Mouse (Mus musculus) regulatory T cell (primary cell): ENCODE measurements at regions not wholly inside any gene's neighbourhood (a gene's known extent, or its start where the extent isn't known, plus 50 kb on each side); places are given as distances from the start of the nearest gene placed in this dataset.

ENCODE experiments used
- in situ Hi-C: fragments of 300-600 bp; cut with MboI, MseI; formaldehyde crosslinking; loops from one replicate; pipeline ENCODE4 v1.15.1; 2025; ENCODE audit warnings: high pct_unique_total_duplicates

DNA sequence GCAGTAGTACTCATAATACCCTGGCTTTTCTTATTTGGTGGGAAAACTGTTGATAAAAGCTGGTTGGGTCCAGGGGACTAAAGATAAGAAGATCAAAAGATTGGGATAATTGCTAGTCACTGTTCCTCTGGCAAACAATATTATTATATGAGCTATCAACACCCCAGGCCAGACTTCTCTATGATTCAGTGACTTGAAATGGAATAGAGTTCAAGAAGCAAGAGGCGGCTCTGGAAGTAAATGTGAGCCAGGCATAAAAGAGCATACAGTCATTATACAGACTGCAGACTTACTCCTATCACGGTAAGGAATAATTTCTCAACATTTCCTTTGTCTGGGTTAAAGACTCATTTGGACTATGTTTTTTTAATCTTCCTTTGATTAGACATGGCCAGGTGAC is 278.5 kb upstream of the Acvr2a start:
- in situ Hi-C loops: no loop called here

DNA sequence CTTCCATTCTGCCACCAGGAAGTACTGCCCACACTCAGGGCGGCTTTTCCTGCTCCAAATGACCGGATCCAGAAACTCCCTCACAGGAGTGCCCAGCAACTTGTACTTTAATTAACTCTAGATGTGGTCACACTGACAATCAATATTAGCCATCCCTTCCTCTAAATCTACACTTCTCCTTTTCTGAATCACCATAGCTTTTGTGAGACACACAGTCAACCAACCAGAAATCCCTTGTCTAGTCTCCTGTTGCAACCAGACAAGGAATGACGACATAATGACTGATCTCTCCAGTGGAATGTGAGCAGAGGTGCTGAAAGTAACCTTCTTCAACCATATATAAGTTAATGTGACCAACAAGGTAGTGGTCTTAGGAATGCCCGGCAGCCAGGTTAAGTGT is 277.0 kb upstream of the Acvr2a start:
- in situ Hi-C loops: no loop called here

DNA sequence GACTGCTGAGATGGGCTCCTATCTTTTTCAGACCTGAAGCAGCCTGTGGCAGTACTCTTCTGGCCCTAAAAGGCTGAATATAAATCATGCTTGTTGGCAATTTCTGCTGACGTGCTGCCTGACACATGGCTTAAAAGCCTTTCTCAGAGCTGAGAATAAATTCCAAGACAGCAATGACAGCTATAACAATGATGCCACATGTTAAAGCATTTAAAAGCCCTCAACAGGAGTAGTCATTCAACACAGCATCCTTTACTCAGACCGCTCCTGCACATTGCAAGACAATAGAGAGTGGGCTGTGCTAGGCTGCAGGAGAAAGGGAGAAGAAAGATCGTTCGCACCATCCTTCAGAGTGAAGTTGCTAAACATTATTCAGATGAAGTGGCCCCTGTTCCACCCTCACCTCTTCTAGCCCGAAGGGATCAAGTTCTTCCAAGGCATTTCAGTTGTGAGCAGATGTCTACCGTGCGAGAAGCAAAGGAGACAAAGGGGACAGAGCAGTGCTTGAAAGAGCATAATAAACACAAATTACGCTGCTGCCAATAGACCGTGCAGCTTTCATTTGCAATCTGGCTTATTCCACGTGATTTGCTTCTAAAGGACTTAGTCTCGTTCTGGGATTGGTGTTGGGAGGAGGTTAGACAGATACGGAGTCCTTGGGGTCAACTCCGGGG is 275.1 kb upstream of the Acvr2a start:
- in situ Hi-C loops: no loop called here

DNA sequence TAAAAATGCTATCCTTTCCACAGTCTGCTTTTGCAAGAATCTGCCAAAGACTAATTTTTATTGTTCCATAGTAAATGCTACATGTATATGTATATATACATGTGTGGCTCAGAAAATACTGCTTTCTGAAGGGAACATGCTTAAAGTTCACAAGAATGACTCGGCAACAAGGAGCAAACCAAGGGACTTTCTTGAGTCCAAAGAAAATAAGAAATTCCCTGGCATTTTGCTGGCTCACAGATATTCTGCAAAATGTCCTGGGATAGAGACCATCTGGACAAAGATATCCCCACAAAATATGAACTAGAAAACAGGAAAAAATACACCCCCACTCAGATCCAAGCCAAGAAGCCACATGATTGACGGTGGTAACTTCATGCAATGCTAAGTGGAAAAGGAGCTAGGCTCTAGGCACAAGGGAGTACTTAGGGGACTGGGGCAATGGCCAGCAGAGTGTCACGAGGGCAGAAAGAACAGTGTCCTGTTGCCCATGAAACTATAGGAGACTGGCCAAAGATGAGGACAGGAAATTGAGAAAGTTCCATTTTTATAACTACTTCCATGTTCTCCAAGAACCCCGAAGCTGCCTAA is 274.3 kb upstream of the Acvr2a start:
- in situ Hi-C loops: no loop called here

DNA sequence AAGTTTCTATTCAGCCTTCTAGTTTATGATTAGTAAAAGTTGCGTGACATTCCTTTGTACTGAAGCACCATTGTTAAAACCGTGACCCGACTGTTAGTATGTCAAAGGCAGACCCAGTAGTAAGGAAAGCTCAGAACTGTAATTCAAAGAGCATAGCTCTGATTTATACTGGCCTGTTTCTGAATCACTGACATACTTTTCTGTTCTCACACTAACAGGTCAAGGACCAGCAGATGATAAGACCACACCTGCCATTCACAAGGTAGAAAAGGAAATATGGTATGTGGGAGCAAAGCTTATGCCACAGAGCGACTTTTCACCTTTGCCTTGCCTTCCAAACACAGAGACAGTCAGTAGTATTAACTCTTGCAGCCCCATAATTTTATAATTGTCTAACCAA is 269.5 kb upstream of the Acvr2a start:
- in situ Hi-C loops: no loop called here

DNA sequence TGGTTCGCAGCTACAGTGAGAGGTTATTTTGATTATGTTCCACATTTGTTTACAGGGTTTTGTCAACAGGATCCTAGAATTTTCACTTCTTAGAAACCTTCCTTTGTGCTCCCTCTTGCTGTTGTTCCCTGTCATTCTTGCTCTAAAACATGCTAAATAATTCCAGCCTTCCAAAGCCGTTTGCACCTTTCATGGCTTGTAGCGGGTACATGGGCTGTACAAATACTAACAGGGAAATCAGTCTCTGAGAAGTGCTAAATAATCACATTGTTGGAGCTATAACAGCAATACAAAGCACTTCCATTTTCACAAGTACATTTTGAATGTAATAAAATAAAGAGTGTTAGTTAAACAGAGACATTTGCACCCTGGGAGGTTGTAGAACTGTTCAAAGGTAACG is 268.8 kb upstream of the Acvr2a start:
- in situ Hi-C loops: no loop called here

DNA sequence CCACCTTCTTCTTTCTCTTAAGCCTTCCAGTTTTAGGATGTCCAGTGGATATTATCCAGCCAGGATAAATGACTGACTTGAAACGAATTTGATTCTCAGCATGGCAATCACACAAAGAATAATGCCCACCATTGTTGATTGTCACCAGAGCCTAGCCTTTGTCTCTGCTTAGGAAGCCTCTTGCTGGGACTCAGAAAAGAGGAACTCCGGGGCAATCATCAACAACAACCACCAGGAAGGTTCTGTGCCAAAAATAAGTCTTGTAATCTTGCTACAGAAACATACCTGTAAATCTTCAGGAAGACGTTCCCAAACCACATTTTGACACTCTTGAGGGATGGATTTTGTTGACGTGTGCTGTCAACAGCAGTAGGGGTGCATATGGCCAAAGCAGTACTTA is 268.2 kb upstream of the Acvr2a start:
- in situ Hi-C loops: no loop called here

DNA sequence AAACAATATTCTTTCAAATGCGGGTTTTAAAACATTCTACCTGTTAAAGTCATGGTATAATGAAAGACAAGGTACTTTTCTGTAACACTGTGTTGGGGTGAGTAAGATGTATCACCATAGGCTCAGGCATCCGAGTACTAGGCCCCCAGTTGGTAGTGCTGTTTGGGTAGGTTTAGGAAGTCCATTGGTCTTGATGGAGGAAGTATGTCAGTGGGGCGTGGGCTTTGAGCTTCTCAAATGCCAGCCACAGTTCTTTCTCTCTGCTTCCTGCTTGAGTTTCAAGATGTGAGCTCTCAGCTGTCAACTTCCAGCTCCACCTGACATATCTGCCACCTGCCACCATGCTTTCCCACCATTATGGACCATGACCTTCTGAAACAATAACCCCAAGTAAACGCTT is 267.7 kb upstream of the Acvr2a start:
- in situ Hi-C loops: no loop called here

DNA sequence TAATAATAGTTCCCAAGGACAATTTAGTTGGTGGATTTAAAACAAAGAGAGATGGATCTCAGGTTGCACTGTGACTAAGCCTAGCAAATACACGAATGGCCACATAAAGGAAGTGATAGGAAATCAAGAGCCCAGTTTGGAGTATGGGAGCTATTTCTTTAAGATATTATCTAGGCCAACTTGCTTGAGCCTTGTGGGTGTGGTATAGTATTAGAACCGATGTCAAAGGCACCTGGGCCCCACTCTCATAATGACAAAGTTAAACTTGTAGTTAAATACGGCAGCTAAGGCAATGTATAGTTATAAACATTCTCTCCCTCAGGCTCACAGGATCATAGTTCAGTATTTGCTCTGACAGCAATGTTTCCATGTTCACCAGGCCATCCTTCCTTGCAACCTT is 257.3 kb upstream of the Acvr2a start:
- in situ Hi-C loops: loop anchor here (5.0 kb wide), 1 partner anchor 51 kb away; no protein-coding TSS in a partner anchor

DNA sequence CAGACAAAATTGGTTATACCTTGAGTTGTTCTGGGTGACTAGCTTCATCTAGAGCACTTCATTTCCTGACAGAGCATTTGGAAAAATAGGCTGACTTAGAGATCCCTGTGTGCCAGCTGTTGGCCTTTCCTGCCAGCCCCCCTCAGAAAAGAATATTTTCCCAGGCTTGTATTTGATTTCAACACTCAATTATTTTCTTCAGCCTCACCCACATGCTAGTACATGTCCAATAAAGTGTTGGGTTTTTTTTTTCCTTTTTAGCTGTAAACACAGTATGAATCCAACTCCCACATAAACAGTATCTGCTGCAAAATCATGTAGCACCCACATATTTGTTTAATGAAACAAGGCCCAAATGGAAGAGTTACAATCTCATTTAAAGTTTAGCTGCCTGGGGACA is 256.8 kb upstream of the Acvr2a start:
- in situ Hi-C loops: loop anchor here (5.0 kb wide), 1 partner anchor 50 kb away; no protein-coding TSS in a partner anchor

DNA sequence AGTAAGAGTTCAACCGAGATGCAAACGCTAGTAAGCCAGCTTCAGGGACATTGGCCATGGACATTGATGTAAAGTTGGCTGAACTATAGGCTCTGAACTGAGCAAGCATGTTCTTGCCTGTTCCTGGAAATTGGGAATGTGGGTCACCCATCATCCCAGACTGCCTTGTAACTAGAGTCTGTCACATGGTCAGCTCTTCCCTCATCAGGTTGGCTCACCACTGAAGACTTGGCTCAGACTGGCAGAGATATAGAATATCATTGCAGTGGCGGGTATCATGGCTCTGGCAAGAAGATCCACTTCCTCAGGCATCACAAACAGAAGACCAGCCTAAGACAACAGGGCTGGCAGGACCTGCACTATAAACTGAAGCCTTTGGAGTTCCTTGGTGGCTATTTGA is 255.3 kb upstream of the Acvr2a start:
- in situ Hi-C loops: loop anchor here (5.0 kb wide), 1 partner anchor 49 kb away; no protein-coding TSS in a partner anchor

DNA sequence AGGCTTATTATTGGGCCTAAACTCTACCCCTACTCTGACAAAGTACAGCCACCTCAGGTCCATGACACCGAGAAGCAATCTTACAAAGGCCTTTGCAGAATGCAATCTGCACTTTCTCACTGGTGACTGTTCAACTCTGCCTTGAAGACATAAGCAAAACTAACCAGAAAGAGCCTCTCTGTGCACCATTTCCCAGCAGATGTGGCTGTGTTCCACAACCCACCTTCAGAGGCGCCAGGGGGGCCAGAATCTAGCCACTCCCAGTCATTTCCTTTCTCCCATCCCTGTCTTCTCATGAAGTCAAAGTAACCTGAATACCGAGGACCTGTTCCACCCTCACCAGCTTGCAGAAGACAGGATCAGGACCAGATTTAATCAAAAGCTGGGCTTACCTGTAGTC is 250.3 kb upstream of the Acvr2a start:
- in situ Hi-C loops: no loop called here

DNA sequence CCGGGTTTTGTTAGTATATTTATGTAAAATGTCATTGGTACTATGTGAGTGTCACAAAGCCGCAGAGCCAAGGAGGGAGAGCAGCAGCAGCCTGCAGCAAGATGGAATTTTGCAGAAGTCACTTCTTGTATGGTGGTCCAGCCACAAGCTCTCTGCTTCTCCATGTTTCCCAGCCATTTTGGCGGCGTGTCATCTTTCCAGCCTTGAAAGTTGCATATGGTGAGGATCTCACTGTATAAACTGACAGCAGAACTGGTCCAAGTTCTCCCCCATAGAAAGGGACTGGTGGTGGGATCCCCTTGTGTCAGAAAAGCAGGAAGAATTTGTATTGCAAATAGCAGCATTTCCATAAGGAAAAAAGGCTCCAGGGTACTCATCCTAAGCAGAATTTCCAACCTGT is 249.7 kb upstream of the Acvr2a start:
- in situ Hi-C loops: no loop called here

DNA sequence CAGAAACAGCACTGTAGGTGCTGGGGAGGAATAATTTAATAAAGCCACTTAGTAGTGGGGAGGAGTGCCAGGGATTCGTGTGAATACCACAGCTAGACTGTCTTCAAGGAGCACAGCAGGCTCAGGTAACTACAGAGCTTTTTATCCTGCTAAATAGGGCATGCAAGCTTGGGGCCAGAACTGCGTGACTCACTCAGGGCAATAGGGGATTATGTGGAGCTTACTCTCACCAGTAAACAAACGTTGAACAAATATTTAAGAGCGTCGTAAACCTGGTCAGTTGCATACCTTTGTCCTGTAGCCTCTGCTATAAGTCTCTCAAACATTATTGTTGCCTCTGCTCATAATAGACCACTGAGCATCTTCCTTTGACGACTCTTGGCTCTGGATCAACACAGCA is 246.0 kb upstream of the Acvr2a start:
- in situ Hi-C loops: no loop called here

DNA sequence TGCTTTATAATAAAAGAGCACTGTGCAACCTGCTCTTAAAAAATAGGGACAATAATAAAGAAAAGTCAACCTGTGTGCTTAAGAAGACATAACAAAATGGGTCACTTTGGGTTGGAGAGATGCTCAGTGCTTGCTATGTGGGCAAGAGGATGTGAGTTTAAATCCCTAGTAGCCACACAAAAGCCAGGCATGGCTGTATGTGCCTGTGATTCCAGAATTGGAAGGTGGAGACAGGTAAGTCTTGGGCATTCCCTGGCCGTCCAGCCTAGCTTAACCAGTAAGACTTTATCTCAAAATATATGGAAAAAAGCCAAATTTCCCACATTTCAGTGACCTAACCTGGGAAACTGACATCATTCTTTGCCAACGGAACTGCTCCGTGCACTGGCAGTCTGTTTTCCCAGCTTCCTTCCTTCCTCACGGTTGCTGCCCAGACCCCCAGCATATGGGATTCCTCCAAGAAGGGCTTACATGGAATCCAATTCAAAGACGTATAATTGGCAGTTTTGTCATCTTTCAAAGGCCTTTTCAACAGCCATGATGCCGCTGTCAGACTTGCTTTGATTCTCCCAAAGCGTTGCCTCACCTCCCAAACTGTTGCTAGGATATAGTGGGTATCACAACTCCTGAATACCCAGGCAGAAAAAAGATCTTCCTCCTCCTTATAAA is 227.6 kb upstream of the Acvr2a start:
- in situ Hi-C loops: no loop called here

DNA sequence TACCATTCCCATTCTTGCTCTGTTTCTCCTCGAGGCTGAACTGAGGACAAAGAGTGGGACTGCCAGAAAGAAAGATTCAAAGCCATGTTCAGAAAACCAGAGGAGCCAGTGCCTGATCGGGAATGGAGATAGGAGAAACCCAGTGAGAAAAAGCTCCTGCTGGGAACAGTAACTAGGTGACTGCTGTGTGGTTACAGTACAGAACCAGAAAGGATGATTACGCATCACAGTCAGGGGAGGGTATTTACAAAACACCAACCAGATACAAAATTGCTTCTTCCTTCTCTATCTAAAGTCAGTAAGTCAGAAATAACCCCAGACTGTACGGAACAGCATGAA is 227.1 kb upstream of the Acvr2a start:
- in situ Hi-C loops: no loop called here

DNA sequence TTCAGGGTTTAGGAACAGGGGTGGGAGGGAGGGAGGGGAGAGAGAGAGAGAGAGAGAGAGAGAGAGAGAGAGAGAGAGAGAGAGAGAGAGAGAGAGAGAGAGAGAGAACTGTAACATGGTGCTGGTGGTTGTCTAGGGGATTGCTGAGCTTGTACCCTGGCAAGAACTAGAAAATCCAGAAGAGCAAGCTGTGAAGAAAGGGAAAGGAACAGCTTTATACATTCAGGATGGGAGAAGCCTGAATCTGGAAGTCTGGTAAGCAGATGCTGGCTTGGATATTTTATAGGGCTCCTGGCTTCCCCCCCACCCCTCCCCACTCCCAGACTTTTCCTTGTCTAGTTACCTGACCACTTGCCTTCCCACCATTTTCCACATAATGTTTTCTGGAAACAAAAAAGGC is 224.2 kb upstream of the Acvr2a start:
- in situ Hi-C loops: no loop called here

DNA sequence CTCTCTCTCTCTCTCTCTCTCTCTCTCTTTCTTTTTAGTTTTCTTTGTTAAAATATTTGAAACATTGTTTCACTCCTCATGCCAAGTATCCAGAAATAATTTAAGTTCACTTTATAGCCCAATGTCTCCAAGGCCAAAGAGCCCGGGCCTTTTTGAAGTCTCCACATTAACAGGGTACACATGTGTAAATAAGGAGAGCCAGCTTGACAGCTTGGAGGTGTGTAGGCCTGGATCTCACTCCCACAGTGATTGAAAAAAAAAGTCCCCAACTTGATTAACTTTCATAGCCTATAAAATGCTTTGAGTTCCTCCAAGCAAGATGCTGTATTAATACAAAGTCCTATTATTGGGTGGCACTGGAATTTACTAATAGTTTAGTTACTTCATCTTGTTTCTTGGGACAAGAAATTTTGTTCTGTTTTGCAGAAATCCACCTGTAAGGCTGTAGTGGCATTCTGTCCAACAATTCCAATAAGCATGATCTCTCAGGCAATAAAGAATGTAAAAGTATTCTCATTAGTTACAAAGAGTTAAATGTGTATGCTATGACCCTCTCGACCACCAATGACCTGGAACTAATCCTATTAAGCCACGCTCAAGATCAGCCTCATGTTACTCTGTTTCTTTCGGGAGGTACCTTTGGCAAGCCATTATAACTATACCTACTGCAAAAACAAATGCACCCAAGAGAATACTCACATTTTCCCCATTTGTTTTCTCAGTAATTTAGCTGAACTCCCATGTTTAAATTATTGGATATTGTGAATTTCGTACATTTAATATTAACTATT is 215.9 kb upstream of the Acvr2a start:
- in situ Hi-C loops: no loop called here

DNA sequence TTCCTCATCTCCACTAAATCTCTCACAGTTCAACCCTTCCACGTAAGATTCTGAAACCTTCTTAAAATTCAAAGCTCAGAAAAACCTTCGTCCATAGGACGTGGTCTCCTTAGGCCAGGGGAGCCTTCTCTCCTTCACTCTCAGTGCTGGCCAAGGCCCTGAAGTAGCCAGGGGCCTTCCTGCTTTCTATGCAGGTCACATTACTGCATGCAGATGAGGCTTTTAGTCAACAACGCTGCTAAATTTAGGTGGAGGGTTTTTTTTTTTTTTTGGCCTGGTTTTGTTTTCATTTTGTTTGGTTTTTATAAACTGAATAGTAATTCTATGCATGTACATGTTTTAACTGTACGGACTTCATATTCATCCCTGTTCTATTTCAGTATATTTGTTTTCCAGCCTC is 214.5 kb upstream of the Acvr2a start:
- in situ Hi-C loops: no loop called here

DNA sequence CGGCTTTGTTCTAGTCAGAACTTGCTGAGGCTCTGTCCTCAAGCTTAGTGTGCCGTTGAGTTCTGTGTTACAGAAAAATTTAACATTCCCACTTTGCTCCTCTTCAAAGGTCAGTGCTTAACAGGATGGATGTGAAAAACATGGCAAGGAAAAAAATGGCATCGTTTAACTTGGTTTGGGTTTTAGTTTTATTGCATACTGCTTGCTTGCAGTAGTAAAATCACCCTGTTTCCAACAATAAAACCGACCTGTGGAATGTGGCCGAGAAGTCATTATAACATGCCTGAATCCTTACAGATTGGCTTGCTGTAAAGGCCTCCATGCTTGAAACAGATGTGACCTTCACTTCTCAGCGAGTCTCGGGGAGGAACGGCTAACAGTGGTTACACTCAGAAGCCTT is 212.1 kb upstream of the Acvr2a start:
- in situ Hi-C loops: no loop called here

DNA sequence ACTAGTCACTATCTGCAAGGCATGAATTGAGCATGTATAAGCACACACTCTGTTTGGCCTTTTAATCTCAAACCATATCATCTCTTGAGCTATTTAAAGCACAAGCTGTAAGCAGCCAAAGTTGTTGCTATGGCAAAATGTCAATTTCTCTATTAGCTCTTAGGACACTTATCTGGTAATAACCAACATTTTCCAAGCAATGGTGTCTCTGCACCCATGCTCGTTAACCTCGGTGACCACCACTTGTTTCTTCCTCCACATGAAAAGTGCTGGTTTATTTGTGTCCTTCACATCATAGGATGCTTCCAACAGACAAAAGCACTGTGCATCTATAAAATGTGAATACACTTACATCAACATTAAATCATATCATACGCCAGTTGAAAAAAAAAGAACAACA is 204.4 kb upstream of the Acvr2a start:
- in situ Hi-C loops: loop anchor here (5.0 kb wide), 1 partner anchor 52 kb away; no protein-coding TSS in a partner anchor

DNA sequence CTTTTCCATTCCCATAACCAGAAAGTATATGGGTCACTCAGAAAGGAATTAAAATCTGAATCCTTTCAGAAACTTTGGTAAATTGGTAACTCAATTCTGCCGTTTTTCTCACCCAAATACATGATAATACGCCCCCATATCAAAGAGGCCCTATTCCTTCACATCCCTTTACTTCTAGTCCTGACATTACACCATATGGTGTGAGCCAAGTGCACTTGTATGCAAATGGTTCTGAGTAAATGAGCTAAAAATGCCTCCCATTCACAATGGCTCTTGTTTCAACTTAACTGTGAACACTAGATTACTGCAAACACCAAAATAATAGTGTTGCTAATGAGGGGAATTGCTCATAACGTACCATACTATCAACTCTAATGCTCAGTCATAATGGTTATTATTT is 201.7 kb upstream of the Acvr2a start:
- in situ Hi-C loops: no loop called here
